Mouse (Mus musculus): ENCODE results near the gene Myh11.

Gene Myh11

GRCm38 (mm10) chr16:14265203-14265920, 25.8 kb downstream of the Myh11 start:
- DNase-seq (ENCODE audit: low read depth): no peak

- no peak for DNase-seq (ENCODE audit: low read depth)
These were observed 26.7 kb downstream of the Myh11 start for GRCm38 (mm10) chr16:14264504-14264903.

GRCm38 (mm10) chr16:14263241-14263640, 27.9 kb downstream of the Myh11 start:
- DNase-seq (ENCODE audit: low read depth): no peak

GRCm38 (mm10) chr16:14262410-14262809, 28.8 kb downstream of the Myh11 start:
- DNase-seq (ENCODE audit: low read depth): no peak

- DNase-seq (ENCODE audit: low read depth): no peak
These were observed 32.3 kb downstream of the Myh11 start for GRCm38 (mm10) chr16:14258856-14259255.

GRCm38 (mm10) chr16:14253586-14253985, 37.6 kb downstream of the Myh11 start:
- DNase-seq (ENCODE audit: low read depth): no peak

- DNase-seq (ENCODE audit: low read depth): no peak
These were observed 38.3 kb downstream of the Myh11 start for GRCm38 (mm10) chr16:14252877-14253276.

- no peak for DNase-seq (ENCODE audit: low read depth)
These were observed 41.3 kb downstream of the Myh11 start for GRCm38 (mm10) chr16:14249913-14250312.

GRCm38 (mm10) chr16:14242553-14242952, 48.6 kb downstream of the Myh11 start:
- peak; percentile 37 for DNase-seq (ENCODE audit: low read depth)

GRCm38 (mm10) chr16:14242059-14242458, 49.1 kb downstream of the Myh11 start:
- no peak for DNase-seq (ENCODE audit: low read depth)

- peak; percentile 75 for DNase-seq (ENCODE audit: low read depth)
These were observed 54.0 kb downstream of the Myh11 start for GRCm38 (mm10) chr16:14237100-14237723.

- no peak for DNase-seq (ENCODE audit: low read depth)
These were observed 76.0 kb downstream of the Myh11 start for GRCm38 (mm10) chr16:14215156-14215555.

GRCm38 (mm10) chr16:14198798-14199197, 92.4 kb downstream of the Myh11 start:
- DNase-seq (ENCODE audit: low read depth): no peak

- DNase-seq (ENCODE audit: low read depth): peak; percentile 70
These were observed 95.7 kb downstream of the Myh11 start for GRCm38 (mm10) chr16:14195427-14195826.

- no peak for DNase-seq (ENCODE audit: low read depth)
These were observed 96.8 kb downstream of the Myh11 start for GRCm38 (mm10) chr16:14194164-14194950.

- DNase-seq (ENCODE audit: low read depth): no peak
These were observed 105.7 kb downstream of the Myh11 start for GRCm38 (mm10) chr16:14185516-14185915.

- DNase-seq (ENCODE audit: low read depth): no peak
These were observed 107.3 kb downstream of the Myh11 start for GRCm38 (mm10) chr16:14183856-14184255.

GRCm38 (mm10) chr16:14182360-14182759, 108.8 kb downstream of the Myh11 start:
- DNase-seq (ENCODE audit: low read depth): no peak

- no peak for DNase-seq (ENCODE audit: low read depth)
These were observed 110.9 kb downstream of the Myh11 start for GRCm38 (mm10) chr16:14180163-14180733.

GRCm38 (mm10) chr16:14178041-14178440, 113.1 kb downstream of the Myh11 start:
- DNase-seq (ENCODE audit: low read depth): no peak

GRCm38 (mm10) chr16:14169706-14170105, 121.5 kb downstream of the Myh11 start:
- no peak for DNase-seq (ENCODE audit: low read depth)

- no peak for DNase-seq (ENCODE audit: low read depth)
These were observed 124.7 kb downstream of the Myh11 start for GRCm38 (mm10) chr16:14166490-14166889.

- DNase-seq (ENCODE audit: low read depth): no peak
These were observed 127.4 kb downstream of the Myh11 start for GRCm38 (mm10) chr16:14163731-14164130.
